Mouse (Mus musculus): ENCODE results near the gene Tmbim1. TPM values are rescaled to one million over a fixed set of nuclear protein-coding genes. Genes with fewer than 3 reads are reported as not detected.

The Tmbim1 gene
- polyA plus RNA-seq, 1 experiment from 2014 or later = 10.7 TPM

- no peak overlapping the region for H3K4me3 ChIP-seq
- WGBS = 88% methylated on average over 11 of the region's 11 CpGs
- peaks cover 46% of the 10 kb centered on the region for H3K4me1 ChIP-seq
- no peak for DNase-seq (ENCODE audit: low spot score)
- no peaks in the 10 kb centered on the region for H3K27me3 ChIP-seq (ENCODE audit: low read depth, poor library complexity, severe bottlenecking)
- H3K27ac ChIP-seq = no peak overlapping the region
- H3K36me3 ChIP-seq = peaks cover 49% of the 10 kb centered on the region
- H3K9me3 ChIP-seq (replicated peaks) = no peaks in the 10 kb centered on the region
These were observed 26.4 kb downstream of the Tmbim1 start for GRCm38 (mm10) chr1:74278988-74279387.

GRCm38 (mm10) chr1:74278538-74278937 lies 26.9 kb downstream of the Tmbim1 start, which contains the start of gene Gpbar1:
Gene Gpbar1, plus strand, starts transcription at chr1:74278550.
- H3K9me3 ChIP-seq (replicated peaks) = no peaks in the 10 kb centered on the region
- H3K27me3 ChIP-seq (ENCODE audit: low read depth, poor library complexity, severe bottlenecking) = no peaks in the 10 kb centered on the region
- H3K4me1 ChIP-seq = peaks cover 46% of the 10 kb centered on the region
- no peak for DNase-seq (ENCODE audit: low spot score)
- H3K4me3 ChIP-seq = no peak within 1 kb of the TSS
- H3K27ac ChIP-seq = no peak within 1 kb of the TSS
- 93% methylated on average over 10 of the region's 10 CpGs for WGBS
- H3K36me3 ChIP-seq = peaks cover 49% of the 10 kb centered on the region

- Histone ChIP-seq H3K4me1 (peaks cover 45% of the 10 kb centered on the region), H3K36me3 (peaks cover 46% of the 10 kb centered on the region), H3K4me3 (no peak overlapping the region), H3K27ac (no peak overlapping the region), H3K27me3 (ENCODE audit: low read depth, poor library complexity, severe bottlenecking) (no peaks in the 10 kb centered on the region), H3K9me3 (replicated peaks) (no peaks in the 10 kb centered on the region)
- 61% methylated on average over 8 of the region's 8 CpGs for WGBS
- no peak for DNase-seq (ENCODE audit: low spot score)
These were observed 27.4 kb downstream of the Tmbim1 start for GRCm38 (mm10) chr1:74277883-74278537.

GRCm38 (mm10) chr1:74277041-74277440 lies 28.4 kb downstream of the Tmbim1 start:
- 66% methylated on average over 6 of the region's 6 CpGs for WGBS

GRCm38 (mm10) chr1:74275015-74275414 lies 30.4 kb downstream of the Tmbim1 start:
- Histone ChIP-seq H3K36me3 (peaks cover 16% of the 10 kb centered on the region), H3K4me1 (peaks cover 36% of the 10 kb centered on the region), H3K9me3 (replicated peaks) (no peaks in the 10 kb centered on the region), H3K27me3 (ENCODE audit: low read depth, poor library complexity, severe bottlenecking) (no peaks in the 10 kb centered on the region), H3K27ac (0 out of 2 replicates have a peak overlapping the region, but pooled peaks have one; percentile 42), H3K4me3 (no peak overlapping the region)
- no peak for DNase-seq (ENCODE audit: low spot score)
- WGBS = 10% methylated on average over 9 of the region's 9 CpGs

More at GRCm38 (mm10) chr1:74277041-74277440, 28.4 kb downstream of the Tmbim1 start:
- Histone ChIP-seq H3K36me3 (peaks cover 36% of the 10 kb centered on the region), H3K4me3 (no peak overlapping the region), H3K27me3 (ENCODE audit: low read depth, poor library complexity, severe bottlenecking) (no peaks in the 10 kb centered on the region), H3K27ac (no peak overlapping the region), H3K4me1 (peaks cover 41% of the 10 kb centered on the region), H3K9me3 (replicated peaks) (no peaks in the 10 kb centered on the region)
- no peak for DNase-seq (ENCODE audit: low spot score)

GRCm38 (mm10) chr1:74271659-74272058 lies 33.8 kb downstream of the Tmbim1 start:
- no peaks in the 10 kb centered on the region for H3K27me3 ChIP-seq (ENCODE audit: low read depth, poor library complexity, severe bottlenecking)
- H3K4me1 ChIP-seq = peaks cover 25% of the 10 kb centered on the region
- 86% methylated on average over 4 of the region's 4 CpGs for WGBS
- H3K9me3 ChIP-seq (replicated peaks) = no peaks in the 10 kb centered on the region
- DNase-seq (ENCODE audit: low spot score) = no peak
- H3K36me3 ChIP-seq = peaks cover 31% of the 10 kb centered on the region
- no peak overlapping the region for H3K27ac ChIP-seq
- no peak overlapping the region for H3K4me3 ChIP-seq

- 93% methylated on average over 8 of the region's 8 CpGs for WGBS
- peaks cover 61% of the 10 kb centered on the region for H3K36me3 ChIP-seq
- 0 out of 2 replicates have a peak, but pooled peaks cover 5% of the 10 kb centered on the region for H3K4me1 ChIP-seq
- H3K27ac ChIP-seq = no peak overlapping the region
- H3K27me3 ChIP-seq (ENCODE audit: low read depth, poor library complexity, severe bottlenecking) = no peaks in the 10 kb centered on the region
- H3K9me3 ChIP-seq (replicated peaks) = no peaks in the 10 kb centered on the region
- DNase-seq (ENCODE audit: low spot score) = no peak
- H3K4me3 ChIP-seq = no peak overlapping the region
These were observed 36.7 kb downstream of the Tmbim1 start for GRCm38 (mm10) chr1:74268750-74269149.

- Histone ChIP-seq H3K4me3 (no peak overlapping the region), H3K4me1 (no peaks in the 10 kb centered on the region), H3K27ac (no peak overlapping the region), H3K27me3 (ENCODE audit: low read depth, poor library complexity, severe bottlenecking) (no peaks in the 10 kb centered on the region), H3K9me3 (replicated peaks) (no peaks in the 10 kb centered on the region), H3K36me3 (peaks cover 97% of the 10 kb centered on the region)
- no peak for DNase-seq (ENCODE audit: low spot score)
- 92% methylated on average over 6 of the region's 6 CpGs for WGBS
These were observed 42.9 kb downstream of the Tmbim1 start for GRCm38 (mm10) chr1:74262510-74262909.

GRCm38 (mm10) chr1:74256782-74257181 lies 48.6 kb downstream of the Tmbim1 start:
- no peaks in the 10 kb centered on the region for H3K9me3 ChIP-seq (replicated peaks)

GRCm38 (mm10) chr1:74255704-74256345 lies 49.6 kb downstream of the Tmbim1 start:
- peaks cover 98% of the 10 kb centered on the region for H3K36me3 ChIP-seq

More at GRCm38 (mm10) chr1:74256782-74257181, 48.6 kb downstream of the Tmbim1 start:
- Histone ChIP-seq H3K4me1 (no peaks in the 10 kb centered on the region), H3K4me3 (no peak overlapping the region), H3K36me3 (peaks cover 97% of the 10 kb centered on the region), H3K27ac (no peak overlapping the region), H3K27me3 (ENCODE audit: low read depth, poor library complexity, severe bottlenecking) (no peaks in the 10 kb centered on the region)
- WGBS = 81% methylated on average over 4 of the region's 4 CpGs
- DNase-seq (ENCODE audit: low spot score) = no peak

GRCm38 (mm10) chr1:74250096-74250495 lies 55.3 kb downstream of the Tmbim1 start:
- Histone ChIP-seq H3K27me3 (ENCODE audit: low read depth, poor library complexity, severe bottlenecking) (no peaks in the 10 kb centered on the region), H3K27ac (no peak overlapping the region), H3K4me1 (peaks cover 9% of the 10 kb centered on the region; the same call in 1 of the 2 replicates), H3K4me3 (no peak overlapping the region), H3K9me3 (replicated peaks) (no peaks in the 10 kb centered on the region), H3K36me3 (peaks cover 94% of the 10 kb centered on the region)
- WGBS = 89% methylated on average over 4 of the region's 4 CpGs
- no peak for DNase-seq (ENCODE audit: low spot score)

More at GRCm38 (mm10) chr1:74255704-74256345, 49.6 kb downstream of the Tmbim1 start:
- H3K27ac ChIP-seq = no peak overlapping the region
- DNase-seq (ENCODE audit: low spot score) = no peak
- no peaks in the 10 kb centered on the region for H3K9me3 ChIP-seq (replicated peaks)
- 95% methylated on average over 8 of the region's 8 CpGs for WGBS
- H3K4me1 ChIP-seq = no peaks in the 10 kb centered on the region
- H3K4me3 ChIP-seq = no peak overlapping the region
- H3K27me3 ChIP-seq (ENCODE audit: low read depth, poor library complexity, severe bottlenecking) = no peaks in the 10 kb centered on the region

GRCm38 (mm10) chr1:74249331-74249980 lies 56.0 kb downstream of the Tmbim1 start:
- DNase-seq (ENCODE audit: low spot score) = no peak
- Histone ChIP-seq H3K27me3 (ENCODE audit: low read depth, poor library complexity, severe bottlenecking) (no peaks in the 10 kb centered on the region), H3K36me3 (peaks cover 87% of the 10 kb centered on the region), H3K27ac (no peak overlapping the region), H3K4me1 (peaks cover 11% of the 10 kb centered on the region; the same call in 1 of the 2 replicates), H3K9me3 (replicated peaks) (no peaks in the 10 kb centered on the region), H3K4me3 (no peak overlapping the region)
- WGBS = 83% methylated on average over 5 of the region's 5 CpGs

- no peaks in the 10 kb centered on the region for H3K27me3 ChIP-seq (ENCODE audit: low read depth, poor library complexity, severe bottlenecking)
- H3K4me1 ChIP-seq = peaks cover 13% of the 10 kb centered on the region; the same call in 1 of the 2 replicates
- H3K27ac ChIP-seq = no peak overlapping the region
- no peak overlapping the region for H3K4me3 ChIP-seq
- peaks cover 81% of the 10 kb centered on the region for H3K36me3 ChIP-seq
- WGBS = 76% methylated on average over 1 of the region's 1 CpGs
- H3K9me3 ChIP-seq (replicated peaks) = no peaks in the 10 kb centered on the region
- DNase-seq (ENCODE audit: low spot score) = no peak
These were observed 56.6 kb downstream of the Tmbim1 start for GRCm38 (mm10) chr1:74248799-74249198.
